Mouse (Mus musculus) cerebellum, adult 8-10 months (tissue): Measurements from ENCODE around the gene Wfdc9.

Experiments
- DNase-seq: peaks from one replicate; pipeline ENCODE4 v3.0.0; 2022

Wfdc9 gene

DNA sequence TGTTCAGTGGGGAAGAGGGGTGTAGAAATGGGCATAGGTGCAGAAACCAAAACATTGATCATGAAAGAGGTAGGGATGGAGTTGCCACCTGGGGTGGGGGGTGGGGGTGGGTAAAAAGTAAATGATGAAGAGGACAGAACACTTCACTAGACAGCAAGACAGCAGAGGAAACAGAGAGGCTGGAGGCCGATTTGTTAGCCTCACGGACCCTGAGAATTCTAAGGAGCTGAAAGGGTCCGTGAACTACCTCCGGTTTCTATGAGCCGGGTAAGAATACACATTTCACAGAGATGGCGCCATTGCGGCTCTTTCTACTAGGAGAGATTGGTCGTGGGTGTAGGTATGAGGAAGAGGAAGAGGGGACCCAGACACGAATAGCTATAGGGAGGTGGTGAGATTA is at the start of gene Wfdc9:
Wfdc9 (minus strand) TSS at position 101 of the 400 bp plus-strand sequence.
- no peak for DNase-seq

DNA sequence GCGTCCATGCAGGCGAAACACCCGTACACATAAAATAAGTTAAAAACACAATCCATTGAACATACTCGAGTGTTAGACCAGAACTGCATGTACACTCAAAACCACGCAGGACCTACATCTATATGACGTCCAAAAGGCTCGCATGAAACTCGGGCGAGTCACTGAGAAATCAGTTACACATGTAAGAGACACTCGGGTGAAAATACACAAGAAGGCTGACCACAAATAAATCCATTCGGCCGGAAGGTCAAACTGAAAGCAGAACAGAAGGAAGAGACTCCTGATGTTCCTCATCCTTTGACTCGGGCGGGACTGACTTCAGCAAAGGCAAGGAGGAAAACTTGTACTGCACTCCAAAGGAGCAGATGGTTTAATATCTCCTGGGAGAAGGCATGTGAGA is 49.6 kb upstream of the Wfdc9 start:
- DNase-seq = no peak

DNA sequence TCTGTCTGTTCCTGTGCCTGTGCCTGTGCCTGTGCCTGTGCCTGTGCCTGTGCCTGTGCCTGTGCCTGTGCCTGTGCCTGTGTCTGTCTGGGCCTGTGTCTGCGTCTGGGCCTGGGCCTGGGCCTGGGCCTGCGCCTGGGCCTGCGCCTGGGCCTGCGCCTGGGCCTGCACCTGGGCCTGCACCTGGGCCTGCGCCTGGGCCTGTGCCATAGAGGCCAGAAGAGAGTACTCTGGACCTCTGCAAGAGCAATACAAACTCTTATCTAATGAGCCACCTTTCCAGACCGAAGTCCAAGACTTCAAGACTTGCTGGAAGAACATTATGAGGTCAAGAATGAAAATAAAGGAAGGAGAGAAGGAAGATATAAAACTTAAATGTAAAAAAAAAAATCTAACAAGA is 48.9 kb upstream of the Wfdc9 start:
- DNase-seq = no peak

DNA sequence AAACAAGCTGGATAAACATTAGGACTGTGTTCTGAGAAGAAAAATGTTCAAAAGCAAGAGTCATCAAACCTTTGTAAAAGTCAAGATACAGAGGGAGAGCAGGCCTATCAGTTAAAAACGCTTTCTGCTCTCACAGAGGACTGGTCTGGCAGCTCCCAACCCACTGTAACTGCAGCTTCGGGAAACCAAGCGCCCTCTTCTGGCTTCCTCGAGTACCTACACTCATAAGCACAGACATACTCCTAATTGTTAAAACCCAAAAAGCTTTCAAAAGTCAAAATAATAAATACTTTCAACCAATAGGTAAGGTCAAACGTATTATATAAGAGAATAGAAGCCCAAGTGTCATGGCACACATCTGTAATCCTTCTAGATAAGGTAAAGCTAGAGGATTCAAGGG is 47.9 kb upstream of the Wfdc9 start:
- no peak for DNase-seq

DNA sequence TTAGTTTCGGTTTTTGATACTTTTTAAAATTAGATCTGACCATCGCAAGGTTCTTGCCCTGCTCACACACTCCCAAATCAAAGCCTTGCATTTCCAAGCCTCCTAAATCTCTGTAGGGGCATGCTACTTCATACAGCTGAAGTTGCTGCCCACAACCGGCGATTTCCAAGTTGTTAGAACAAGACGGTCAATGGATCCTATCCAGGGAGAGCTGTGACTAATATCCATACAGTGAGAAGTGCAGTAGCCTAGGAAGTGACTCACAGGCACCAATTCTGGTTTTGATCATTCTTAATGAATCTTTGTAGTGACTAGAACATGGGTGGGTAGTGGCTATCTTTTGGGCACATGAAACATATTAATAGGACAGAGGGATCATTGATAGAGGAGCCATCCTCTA is 45.4 kb upstream of the Wfdc9 start:
- no peak for DNase-seq

DNA sequence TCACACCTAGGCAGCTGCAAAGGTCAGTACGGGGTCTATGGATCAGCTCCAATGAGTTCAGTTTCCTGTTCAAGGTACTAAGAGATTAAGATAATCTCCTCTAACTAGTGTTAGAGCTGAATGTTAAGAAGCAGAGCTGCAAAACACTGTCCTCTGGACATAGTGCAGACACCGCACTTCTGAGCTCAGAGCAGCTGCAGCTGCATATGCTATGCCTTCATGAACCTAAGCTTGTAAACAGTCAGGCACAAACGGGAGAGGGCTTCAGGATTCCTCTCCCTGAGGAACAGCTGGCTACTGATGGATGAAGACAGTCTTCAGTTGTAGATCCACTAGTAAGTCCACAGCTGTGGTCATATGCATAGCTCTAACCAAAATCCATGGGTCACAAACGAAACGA is 44.6 kb upstream of the Wfdc9 start:
- DNase-seq = no peak

DNA sequence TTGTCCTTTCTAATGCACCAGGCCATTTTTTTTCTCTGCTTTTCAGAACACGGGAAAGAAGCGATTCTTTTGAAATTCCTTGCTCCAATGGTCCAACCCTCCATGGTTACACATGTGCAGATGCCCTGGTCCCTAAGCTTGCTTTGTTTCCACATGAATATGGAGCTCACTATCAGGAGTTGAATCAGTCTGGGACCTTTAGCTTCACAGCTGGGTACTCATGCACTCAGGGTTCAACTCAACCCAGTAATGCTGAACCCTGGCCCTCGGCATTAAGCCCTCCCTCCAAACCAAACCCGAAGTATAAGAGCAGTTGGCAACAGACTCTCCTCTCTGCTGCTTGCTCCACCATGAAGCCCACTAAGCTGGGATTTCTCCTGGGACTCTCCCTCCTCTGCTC is 41.8 kb upstream of the Wfdc9 start, which contains the start of gene Spint4:
Spint4 (plus strand) TSS at position 301 of the 400 bp plus-strand sequence.
- DNase-seq = no peak

DNA sequence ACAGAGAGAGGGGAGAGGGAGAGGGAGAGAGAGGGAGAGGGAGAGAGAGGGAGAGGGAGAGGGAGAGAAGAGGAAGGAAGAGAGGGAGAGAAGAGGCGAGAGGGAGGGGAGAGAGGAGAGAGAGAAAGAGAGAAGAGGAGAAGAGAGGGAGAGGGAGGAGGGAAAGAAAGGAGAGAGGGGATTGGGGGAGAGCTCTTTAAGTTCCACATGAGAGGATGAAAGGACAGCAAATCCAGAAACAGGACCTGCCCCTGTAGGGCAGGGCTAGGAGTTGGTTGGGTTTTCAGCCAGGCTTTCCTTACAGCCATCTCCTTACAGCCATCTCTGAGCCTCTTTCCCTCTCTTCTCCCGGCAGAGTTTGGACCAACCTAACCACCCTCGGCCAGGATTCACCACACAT is 28.4 kb upstream of the Wfdc9 start, which contains the start of gene Wfdc13:
Wfdc13 (plus strand) TSS at position 301 of the 400 bp plus-strand sequence.
- no peak for DNase-seq

DNA sequence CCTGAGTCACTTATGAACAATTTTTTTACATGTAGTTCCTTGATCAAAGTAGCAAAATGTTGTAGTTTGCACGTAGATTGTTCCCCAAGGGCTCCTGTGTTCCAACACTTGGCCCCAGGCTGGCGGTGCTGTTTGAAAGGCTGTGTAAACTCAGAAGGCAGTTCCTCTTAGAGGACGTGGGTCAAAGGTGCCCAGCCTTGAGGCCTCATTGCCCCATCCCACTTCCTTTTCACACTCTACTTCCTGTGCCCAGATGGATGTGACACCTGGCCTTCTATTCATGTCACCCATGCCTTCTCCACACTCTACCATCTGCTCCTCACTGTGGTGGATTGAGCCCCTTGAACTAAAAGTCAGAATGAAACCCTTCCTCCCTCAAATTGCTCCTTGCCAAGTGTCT is 23.5 kb upstream of the Wfdc9 start:
- DNase-seq = no peak

DNA sequence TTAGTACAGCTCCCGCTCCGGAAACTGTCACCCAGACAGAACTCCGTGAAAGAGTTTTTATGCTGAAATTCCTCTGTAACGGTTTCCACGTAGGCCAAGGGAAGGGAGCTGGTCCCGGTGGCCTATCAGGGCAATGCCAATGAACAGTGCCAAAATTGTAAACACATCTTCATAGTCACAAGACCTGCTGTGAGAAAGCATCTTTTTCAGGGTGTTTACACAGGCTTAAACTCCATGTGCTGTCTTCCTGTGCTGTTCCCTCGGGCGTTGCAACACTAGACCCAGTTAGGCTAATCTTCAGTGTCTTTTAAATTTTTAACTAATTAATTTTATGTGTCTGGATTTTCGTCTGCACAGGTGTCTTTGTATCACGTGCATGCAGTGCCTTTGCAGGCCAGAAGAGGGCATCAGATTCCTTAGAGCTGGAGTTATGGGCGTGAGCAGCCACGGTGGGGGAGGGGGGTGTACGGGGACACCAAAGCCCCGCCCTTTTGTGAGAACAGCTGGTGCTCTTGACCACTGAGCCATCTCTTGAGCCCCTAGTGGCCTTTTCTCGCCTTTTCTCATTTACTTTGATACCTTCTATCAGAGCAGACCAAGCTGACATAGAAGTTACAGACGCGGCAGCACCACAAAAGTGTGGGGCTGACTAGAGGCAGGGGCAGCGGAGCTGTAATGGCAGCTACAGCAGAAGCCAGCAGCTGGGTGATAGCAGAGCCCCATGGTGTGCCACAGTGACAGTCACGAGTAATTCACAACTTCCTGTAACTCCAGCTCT is 22.7 kb upstream of the Wfdc9 start:
- peak; percentile 30 for DNase-seq

DNA sequence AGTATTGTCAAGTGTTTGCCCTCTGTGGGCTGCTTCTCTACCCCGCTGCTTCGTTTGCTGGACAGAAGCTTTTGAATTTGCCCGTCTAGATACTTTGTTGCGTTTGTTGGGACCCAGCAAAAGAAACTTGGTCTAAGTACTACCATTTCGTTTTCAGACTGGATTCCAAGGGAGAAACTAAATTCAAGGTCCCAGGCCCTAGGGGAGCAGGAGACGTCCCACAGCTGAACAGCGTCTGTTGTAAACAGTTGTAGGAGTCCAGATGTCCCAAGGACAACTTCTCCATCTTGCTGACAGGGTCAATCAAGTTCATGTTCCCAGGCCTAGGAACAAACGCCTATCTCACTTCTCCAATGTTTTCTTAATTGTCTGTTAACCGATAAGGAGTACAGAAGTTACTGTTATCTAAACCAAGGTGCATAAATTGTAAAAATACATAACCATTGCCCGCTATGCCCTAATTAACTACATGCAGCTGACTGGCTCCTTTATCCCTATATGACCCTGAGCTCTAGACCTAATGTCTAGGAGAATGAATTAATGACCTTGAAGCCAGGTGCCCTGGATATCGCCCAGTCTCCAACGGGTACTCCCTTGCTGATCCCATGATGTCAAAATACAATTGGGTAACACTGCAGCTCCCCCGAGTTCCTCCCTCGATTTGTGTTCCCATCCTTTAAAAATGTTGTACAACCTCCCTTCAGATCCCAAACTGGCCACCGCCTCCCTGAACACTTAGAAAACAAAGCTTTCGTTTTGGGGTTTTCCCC is 20.7 kb upstream of the Wfdc9 start:
- no peak for DNase-seq

DNA sequence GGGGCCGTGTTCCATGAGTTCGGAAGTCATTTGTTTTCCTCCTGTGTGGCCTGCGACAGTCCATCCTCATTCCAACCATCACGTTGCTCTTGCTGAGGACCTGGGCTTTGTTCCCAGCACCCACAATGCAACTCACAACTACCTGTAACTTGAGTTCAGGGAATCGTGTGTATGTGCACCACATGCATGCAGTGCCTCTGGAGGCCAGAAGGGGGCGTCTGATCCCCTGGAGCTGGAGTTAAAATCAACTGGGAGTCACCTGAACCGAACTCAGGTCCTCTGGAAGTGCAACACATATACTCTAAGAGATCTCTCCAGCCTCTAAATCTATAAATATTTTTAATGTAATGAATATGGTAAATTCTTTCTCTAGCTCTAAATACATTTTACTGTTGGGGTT is 19.7 kb upstream of the Wfdc9 start:
- DNase-seq = no peak

DNA sequence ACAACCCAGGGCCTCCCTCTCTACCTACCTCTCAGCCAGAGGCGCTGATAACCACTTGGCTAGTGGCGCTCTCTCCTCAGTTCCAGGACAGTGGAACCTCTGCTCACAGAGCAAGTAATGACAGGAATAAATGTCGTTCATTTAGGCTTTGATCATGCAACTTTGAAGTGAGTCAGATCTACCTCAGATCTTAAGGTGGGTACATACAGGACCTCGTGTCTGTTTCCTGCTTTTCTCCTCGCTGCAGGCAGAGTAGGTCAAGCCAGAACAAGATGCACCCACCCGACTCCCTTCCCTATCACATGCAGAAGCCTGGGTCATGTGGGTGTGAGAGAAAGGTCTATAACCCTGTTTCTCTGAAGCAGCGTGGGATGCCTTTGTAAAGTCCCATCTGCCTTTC is 17.6 kb upstream of the Wfdc9 start, which contains the start of gene Wfdc11:
Wfdc11 (minus strand) TSS at position 101 of the 400 bp plus-strand sequence.
- no peak for DNase-seq

DNA sequence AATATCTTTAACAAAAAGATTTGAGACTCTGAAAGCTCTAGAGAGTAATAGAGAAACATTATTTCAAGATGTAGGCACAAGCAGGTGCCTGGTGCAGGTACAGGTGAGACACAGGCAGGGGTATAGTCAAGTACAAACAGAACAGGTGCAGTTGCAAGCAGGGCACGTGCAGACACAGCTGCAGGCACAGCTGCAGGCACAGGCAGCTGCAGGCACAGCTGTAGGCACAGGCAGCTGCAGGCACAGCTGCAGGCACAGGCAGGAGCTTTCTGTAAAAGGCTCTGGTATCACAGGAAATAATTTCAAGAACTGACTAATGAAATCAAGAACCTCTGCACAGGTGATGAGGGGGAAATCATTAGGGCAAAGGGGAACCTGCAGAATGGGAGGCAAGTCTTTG is 14.6 kb upstream of the Wfdc9 start:
- no peak for DNase-seq

DNA sequence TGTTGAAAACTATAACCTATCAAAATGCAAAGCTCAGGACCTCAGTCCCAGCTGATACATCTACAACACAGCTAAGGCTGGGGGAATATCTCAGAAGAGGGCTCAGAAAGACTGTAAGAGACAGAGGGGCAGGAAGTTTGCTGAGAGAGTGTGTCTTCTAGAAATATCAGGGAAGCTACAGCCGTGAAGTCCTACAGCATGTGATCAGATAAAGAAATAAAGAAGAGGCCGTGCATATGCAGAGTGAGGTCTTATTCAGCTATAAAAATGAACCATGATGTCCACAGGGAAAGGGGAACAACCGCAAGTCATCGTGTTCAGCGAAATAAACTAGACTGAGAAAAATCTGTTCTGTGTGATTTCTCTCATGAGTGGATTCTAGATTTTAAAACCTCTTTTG is 13.9 kb upstream of the Wfdc9 start:
- no peak for DNase-seq

DNA sequence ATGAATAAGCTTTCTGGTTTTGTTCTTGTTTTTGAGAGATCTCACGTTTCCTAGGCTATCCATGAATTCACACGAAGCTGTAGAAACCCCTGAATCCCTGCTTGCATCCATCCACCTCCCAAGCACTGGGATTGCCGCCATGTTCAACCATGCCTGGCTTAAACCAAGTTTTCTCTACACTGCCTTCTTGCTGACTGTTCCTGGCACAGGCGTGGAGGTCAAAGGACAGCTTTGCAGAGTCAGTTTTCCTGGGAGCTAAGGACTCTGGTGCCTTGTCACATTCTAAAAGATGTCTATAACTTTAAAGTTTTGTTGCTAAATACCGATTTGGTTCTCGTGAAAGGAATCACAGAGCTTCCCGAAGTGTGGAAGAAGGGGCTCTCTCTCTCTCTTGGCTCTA is 8.5 kb upstream of the Wfdc9 start:
- DNase-seq = no peak

DNA sequence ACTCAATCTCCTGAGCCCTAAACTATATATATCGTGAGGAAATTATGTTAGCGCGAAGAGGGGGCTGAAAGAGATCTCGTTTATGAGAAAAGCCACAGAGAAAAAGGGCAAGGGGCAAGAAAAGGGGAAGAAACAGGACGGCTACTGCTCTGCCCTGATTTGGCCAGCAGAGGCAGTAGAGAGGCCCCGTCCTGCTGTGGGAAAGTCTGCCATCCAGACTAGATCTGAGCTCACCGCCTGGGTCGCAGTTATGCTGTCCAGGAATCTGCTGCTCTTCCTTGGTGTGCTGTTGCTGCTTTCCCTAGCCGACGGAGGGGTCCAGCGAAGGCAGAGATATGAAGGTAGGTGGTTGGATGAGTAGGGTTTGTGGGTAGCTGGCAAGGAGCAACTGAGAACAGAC is 525 bp downstream of the Wfdc9 start, which contains the start of gene Wfdc10:
Wfdc10 (plus strand) TSS at position 189 of the 400 bp plus-strand sequence.
- peak; percentile 13 for DNase-seq

DNA sequence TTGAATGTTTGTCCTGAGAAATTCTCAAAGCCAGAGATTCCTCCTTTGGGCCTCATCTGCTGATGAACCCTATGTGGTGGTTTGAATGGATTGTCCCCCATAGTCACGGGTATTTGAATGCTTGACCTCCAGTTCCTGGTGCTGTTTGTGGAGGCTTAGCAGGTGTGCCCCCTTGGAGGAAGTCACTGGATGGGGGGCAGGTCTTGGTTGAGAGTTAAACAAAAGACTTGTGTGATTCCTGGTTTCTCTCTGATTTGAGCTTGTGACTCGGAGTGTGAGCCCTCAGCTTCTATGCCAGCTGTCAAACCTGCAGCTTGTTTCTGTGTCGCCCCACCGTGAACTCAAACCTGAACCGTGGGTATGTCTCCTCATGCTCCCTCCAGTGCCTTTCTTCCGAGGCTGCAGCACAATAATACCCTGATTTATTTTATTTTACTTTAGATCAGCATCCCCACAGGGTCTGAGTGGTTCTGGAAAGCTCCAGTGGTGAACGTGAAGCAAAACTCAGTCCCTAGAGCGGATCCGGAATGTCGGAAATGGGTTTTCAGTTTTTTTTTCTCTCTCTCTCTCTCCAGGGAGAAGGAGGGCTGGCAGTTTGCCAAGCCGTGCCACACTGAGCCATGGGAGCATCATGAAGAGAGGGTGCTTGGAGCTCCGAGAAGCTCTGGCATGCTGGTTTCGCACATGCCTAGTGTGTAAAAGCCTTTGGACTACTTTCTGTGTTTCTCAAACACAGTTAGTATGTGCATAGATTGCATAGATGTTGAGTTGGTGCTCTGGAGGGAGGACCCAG is 14.3 kb downstream of the Wfdc9 start:
- DNase-seq = no peak

DNA sequence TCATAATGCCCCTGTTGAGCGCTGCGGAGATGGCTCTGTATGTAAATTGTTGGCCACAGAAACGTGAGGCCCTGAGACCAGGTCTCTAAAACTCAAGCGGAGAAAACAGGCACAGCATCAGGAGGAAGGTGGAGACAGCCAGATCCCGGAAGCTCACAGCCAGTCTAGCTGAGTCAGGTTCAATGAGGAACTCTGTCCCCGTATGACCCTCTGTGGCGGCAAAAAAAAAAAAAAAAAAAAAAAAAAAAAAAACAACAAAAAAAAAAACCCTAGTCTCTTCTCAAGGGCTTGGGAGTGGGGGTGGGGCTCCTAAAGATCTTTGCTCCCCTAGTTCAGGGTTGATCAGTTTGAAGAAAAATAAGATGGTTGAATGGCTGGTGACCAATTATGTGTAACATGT is 15.3 kb downstream of the Wfdc9 start:
- DNase-seq = no peak

DNA sequence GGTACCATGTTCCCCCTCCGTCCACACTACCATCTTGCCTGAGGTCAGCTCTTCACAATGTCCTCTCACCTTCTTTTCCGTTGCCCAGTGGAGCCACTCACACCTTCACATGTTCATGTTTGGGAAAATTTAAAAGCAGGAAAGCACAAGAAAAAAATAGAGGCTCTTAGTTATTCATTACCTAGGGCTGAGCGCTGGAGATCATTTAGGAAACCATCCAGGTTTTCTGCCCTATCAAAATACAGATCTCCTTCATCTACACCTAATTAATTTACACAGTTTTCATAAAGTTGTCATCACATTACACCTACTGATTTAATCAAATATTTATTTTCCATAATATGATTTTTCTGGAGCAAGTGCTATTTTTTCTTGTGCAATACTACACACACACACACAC is 17.7 kb downstream of the Wfdc9 start, which contains the start of gene Wfdc16:
Wfdc16 (minus strand) TSS at position 101 of the 400 bp plus-strand sequence.
- DNase-seq = no peak

DNA sequence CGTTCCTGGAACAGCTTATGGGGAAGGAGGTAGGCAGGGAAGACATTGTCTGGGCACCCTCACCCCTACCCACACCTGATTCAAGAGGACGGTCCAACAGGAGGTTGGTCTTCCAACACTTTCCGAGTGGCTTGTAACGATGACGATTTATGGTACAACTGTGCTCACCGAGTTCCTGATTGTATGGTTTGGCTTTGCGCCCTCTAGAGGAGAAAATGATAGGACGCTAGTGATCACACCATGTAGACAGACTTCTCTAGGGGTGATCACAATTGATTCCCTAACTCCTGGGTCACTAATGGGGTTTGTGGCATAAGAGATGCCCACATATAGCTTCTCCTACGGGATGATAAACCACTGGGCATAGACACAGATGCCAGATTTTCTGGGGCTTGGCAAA is 21.1 kb downstream of the Wfdc9 start:
- DNase-seq = no peak

DNA sequence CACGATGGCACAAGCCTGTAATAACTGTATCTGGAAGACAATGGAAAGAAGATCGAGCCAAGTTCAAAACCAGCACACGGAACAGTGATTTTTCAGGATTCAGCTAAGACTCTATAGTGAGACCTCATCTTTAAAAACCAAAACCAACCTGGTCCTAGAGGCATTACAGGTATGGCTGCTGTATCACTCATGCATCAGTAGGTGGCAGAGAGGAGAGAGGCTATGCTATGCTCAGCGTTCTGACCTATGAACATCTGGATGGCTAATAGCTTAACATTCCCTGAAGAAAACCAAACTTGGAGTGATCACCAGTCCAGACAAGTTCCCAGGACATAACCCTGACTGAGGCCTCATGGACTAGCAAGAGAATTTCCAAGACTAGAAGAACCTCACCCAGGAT is 34.6 kb downstream of the Wfdc9 start:
- DNase-seq = no peak

DNA sequence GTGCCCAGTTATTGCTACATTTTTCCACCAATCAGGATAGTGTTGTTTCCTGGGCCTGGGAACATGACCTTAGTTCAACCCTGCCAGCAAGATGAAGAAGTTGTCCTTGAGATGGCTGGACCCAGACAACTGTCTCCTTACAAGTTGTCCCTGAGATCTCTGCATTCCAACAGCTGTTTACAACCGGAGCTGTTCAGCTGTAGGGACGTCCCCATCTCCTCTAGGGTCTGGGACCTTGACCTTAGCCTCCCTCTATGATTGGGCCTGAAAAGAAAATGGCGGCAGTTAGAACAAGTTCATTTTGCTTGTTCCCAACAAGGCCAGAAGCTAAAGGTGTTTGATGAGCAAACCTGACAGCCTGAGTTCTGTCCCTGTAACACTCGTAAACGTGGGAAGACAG is 37.3 kb downstream of the Wfdc9 start:
- no peak for DNase-seq
